Mouse (Mus musculus): ENCODE results near the gene Foxn1. TPM values are rescaled to one million over a fixed set of nuclear protein-coding genes. Genes with fewer than 3 reads are reported as not detected.
A peak's percentile ranks its signal among the peaks of the same experiment; 100 is the strongest.

Gene Foxn1
- total RNA-seq, 1 experiment from 2014 or later = not detected

DNA sequence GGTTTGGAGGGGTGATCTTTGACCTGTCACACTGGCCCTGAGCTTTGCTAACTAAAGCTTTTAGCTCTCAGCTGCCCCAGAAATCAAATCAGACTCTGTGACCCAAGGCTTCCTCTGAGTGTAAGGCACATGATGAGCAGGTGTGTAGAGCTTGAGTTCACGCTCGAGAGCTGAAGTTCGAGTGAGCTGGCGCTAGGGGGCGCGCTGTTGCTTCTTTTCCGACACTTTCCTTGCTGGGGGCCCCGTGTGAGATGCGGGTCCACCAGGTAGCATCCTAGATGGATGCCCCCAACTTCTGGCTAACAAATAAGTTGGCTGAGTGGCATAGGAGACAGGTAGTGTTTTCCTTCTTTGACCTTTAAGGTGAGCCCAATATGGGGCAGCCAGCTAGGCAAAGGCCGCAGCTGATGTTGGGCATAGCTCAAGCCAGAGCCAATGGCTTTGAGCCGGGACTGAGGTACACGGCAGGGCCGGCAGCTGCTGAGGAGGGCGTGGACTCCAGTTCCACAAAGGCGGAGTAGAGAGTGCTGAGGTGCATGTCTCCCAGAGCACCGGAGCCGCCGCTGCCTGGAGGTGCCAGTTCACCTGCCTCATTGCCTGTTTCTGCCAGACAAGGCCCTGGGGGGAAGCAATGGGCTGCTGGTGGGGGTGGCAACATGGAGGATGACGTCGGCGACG, 27.9 kb downstream of the Foxn1 start:
- peak; percentile 63 for DNase-seq

DNA sequence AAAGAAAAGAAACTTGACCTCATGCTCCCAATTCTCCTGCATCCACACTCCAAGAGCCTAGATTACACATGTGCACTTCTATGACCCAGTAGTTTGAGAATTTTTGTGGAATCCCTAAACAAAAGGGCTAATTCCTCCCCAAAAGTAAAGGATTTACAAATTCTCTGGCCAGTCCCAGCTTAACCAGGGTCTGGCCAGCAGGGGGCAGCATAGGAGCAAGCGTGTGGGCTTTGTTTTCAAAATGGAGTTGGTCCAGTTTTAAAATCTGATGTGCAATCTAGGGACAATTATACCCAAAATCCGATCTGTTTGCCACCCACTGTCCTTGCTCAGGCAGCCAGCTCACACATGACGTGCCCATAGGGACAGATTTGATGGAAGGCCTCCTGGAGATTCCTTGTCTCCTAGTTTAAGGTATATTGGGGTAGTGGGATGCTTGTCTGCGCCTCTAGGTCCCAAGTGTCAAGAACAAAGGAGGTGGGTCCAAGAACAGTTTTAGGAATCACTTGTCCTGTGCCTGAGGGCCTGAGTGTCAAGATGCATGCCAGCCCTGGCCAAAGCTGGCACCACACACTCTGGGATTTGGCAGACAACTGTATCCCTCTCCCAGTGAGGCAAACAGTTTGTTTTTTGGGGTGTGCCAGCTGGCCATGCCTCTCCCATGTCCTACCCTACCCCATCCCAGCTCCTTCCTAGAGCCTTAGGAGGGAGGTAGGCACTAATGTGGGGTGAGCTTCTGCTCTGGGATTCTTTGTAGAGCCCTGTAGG, 30.7 kb downstream of the Foxn1 start:
- peak; percentile 88 for DNase-seq

DNA sequence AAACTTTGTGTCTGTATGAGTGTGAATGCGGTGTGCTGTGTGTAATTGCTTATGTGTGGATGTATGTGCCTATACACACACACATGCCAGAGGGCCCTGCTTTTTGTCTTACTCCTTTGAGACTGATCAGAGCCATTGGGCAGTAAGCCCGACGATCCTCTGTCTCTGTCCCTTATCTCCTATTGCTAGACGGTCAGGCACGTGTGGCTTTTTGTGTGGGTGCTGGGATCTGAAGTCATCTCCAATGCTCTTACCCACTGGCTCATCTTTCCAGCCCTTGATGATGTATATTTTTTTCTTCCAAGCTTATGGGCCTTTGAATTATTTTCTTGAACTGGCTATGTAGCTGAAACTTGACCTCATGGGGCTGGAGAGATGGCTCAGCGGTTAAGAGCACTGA, 31.5 kb downstream of the Foxn1 start:
- DNase-seq = peak; percentile 1

DNA sequence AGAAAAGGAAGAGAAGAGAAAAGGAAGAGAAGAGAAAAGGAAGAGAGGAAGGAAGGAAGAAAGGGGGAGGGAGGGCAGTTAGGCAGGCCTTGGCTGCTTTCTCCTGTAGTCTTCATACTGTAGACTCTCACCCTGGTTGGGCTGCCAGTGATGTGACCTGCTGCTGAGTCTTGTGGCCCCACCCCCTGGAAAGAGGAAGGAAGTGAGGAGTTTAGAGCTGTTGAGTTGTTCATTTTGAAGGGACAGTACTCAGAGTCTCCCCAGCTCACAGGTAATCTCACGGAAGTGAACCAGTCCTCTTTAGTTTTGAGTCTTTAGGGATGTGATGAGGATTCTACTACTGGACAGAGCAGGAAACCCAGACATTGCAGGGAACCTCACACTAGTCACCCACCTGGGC, 33.3 kb downstream of the Foxn1 start:
- DNase-seq = peak; percentile 10

DNA sequence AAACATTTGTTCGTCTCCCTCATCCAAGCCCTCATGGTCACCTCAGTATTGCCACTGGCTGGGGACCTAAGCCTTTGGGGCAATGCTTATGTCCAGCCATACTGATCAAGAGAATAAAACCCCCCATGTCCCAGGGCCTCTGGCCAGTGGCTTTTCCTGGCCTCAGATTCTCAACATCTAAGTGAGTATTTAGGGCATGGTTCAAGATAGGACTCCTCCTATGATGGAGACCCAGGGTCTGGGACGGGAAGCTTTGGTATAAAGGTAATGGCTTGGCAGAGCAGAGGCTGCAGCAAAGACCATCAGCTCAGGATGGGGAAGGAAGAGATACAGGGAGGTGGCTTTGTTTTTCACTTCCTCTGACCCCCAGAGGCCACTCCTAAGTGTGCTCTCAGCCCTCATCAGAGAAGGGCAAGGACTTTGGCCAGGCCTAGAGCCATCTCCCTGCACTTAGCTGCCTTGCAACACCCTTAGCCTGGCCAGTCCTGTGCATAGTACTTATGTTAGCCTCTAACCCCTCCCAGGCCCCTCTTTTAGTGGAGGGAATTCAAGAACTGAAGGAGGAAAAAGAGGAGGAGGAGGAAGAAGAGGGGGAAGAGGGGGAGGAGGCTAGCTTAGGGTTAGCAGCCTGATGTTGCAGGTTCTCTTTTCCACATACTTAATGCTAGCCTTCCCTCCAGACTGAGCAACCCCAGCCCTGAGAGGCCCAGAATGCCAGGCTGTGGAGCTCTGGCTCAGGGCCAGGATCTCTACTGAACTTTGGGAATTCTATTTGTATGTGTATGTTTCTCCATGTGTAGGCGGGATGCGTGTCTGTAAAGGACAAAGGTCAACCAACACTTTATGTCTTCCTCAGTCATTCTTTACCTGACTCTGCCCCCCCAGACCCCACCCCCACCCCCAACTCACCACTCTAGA, 36.7 kb downstream of the Foxn1 start:
- no peak for DNase-seq

DNA sequence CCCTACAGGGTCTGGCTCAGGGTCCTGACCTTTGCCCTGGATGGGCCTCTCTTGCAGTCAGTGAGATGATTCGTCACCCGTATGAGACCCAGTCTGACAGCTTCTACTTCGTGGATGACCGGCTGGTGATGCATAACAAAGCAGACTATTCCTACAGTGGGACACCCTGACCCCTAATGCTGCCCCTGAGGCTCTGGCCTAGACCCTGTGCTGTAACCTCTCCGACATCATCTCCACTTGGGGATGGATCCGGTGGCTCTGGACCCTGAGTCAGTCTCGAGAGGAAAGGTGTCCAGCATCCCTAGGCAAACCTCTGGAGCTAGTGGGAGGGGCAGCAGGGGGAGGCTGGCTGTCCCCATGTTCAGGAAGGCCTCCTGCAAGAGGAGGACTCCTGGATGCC, 37.9 kb downstream of the Foxn1 start:
- DNase-seq = no peak

DNA sequence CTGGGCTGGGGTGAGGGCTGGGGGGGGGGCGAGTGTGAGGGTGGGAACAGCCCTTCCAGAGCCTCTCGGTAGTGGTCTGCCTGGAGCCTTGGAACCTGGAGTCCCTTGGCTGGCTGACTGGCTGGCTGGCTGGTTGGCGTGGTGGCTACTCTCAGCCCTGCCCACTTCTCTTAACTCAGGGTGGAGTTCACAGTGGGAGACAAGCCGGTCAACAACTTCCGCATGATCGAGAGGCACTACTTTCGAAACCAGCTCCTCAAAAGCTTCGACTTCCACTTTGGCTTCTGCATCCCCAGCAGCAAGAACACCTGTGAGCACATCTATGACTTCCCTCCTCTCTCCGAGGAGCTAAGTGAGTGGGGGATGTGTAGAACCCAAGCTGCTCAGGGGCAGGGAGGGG, 38.5 kb downstream of the Foxn1 start:
- no peak for DNase-seq

DNA sequence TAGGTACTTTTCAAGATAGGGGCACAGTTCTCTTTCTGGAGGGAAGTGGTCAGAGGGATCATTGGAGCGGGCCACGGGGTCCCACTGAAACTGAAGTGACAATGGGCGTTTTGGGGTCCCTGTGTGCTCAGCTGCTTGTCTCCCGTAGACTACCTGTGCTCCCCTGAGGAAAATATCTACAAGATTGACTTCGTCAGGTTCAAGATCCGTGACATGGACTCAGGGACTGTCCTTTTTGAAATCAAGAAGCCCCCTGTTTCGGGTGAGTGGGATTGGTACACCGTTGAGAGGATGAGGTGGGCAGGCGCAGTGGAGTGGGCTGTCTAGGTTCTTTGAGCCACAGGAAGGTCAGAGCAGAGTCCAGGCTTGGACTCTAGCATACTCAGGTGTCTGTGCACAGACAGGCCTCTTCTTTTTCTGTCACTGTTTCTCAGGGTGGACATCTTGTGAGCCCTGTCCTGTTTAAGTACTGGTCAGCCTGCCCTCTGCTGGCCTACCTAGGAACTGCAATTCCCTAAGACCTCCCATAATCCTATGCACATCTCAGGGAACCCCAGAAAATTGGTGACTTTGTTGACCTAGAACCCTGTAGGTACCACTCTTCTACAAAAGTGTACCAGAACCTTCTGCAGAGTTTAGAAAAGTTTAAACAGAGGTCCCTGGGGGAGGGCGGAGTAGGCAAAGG, 39.1 kb downstream of the Foxn1 start:
- peak; percentile 84 for DNase-seq

DNA sequence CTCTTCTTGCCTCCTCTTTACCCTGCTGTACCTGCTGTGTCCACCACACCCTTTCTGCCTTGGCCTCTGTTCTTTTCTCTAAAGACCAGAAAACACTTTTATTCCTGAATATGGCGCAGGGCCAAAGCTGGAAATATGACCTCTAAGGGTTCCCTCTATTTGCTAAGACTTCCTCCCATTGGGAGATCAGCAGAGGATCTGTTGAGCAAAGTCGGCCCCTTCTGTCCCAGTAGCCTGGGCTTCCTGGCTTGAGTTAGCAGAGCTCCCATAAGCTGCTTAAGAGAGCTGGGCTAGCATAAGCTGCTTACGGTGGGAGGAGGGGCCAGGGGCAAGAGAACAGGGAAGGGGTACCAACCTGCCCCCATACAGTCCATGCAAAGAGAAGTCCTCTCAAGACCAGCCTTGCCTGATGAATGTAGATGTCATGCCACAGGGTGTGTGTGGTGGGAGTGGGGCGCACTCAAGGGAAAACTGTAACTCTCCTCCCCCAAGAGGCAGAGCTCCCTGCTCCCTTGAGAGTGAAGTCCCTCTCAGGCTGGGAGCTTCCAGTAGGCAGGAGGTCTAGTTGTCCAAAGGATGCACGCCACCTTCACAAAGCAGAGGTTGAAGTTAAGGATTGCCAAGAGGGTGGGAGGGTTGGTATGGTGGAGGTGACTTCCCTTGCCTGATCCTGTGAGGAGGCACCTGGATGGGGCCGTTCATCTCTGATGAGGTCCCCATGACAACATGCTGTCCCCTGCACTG, 39.9 kb downstream of the Foxn1 start:
- peak; percentile 57 for DNase-seq

DNA sequence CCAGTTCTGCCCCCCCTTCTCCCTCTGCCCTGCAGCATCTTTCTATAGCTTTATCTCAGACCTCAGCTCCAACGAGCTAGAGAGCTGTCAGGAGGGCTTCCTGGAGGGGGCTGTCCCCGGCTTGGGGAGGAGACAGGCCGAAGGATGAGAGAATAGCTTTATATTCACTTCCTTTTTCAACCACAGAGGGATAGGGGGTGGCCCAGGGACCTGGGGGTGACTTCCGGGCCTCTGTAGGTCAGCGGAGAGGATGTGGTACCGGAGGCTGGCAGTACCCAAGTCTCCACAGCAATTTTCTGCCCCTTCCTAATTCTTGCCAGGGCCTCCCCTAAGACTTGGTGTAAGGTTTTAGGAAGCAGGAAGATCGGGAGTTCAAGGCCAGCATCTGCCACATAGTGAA, 40.6 kb downstream of the Foxn1 start:
- DNase-seq = peak; percentile 30

DNA sequence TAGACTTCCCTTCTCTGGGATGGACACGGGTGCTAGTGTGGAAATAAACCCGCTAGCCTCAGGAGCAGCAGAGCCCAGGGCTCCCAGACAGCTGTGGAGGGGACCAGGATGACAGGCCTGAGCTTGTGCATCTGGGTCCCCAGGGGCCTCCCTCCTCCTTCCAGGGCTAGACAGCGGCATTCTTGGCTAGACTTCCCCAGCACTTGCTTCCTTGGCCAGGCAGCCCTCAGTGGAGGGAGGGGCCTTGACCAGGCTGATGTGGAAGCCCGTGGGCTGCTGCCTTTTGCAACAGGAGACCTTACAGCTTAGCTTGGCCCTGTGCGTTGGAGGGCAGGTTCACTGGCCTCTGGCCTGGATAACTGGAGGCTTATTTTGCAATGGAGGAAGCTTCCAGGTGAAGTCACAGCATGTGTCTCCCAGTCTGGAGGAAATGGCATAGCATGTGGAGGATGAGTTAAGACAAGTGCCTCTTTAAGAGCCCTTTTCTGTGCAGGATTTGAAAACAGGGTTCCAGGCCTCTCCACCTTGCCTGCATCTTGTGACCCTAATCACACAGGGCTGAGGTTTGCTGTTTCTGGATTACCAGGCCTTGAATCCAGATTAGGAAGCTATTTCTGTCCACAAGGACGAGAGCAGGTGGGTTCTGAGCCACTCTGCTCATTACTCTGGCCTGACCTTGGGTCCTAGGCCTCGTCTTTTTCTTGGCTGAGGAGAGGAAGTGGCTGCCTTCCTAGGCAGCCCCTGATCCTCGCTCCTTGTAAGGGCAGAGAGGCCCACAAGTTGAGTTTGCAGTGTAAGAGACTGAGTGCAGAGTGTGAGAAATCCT, 41.3 kb downstream of the Foxn1 start:
- DNase-seq = peak; percentile 79

DNA sequence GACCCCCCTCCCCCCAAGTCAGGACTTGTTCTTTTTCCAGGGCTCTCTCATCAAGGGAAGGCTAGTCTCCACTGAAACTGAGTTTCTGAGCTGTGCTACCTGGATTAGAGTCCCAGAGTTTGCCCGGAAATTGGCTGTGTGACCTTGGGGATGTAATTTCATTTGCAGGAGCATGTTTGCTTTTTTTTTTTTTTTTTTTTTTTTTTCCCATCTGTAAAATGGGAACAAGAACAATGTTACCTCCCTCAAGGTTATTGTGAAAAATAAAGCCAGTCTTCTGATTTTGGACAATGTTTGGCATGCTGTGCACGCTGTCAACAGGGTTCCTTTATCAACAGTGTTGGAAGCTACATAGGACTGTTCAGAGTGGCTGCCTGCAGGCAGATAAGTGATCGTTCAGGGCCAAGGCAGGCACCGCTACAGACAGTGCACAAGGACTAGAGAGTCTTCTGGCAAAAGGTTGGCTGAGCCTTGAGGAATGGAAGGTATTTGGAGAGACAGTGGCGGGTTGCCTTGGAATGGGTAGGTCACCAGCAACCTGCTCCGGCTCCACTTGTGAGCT, 41.9 kb downstream of the Foxn1 start:
- DNase-seq = no peak

DNA sequence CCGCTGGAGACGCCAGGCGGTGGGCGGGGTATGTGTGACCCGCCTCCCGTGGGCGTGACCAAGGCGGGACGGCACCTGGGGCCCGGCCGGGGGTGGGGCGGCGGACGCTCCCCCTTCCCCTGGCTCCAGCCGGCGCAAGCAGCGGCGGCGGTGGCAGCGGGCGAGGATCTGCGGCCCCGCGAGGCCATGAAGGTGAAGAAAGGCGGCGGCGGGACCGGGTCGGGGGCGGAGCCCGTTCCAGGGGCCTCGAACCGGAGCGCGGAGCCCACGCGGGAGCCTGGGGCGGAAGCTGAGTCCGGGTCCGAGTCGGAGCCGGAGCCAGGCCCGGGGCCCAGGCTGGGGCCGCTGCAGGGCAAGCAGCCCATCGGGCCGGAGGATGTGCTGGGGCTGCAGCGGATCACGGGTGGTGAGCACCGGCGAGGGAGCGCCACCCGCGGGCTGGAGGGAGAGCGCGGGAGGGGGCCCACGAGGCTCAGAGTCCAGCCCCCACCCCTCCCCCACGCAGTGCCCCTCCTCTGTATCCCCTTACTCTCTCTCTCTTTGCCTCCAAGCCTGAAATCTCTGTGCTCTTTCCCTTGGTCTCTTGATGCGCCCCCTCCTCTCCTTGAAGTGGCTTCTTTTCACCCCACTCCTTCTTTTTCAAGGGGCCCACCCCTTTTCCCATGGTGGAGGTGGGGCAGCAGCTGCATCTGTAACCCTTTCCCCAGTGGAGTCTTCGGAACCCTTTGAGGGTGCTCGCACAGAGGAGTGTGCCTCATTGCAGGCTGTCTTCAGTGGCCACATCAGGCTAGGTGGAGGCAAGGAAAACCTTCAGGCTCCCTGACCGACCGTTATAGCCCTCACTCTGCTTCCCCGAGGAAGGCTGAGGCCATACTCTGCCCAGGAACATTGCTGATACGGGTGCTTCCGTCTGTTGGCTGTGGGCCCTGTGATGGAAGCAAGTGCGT, 42.7 kb downstream of the Foxn1 start, which contains the start of gene Unc119:
Gene Unc119 (plus strand): TSS at position 102 of the 947 bp plus-strand sequence.
- DNase-seq = peak; percentile 90

DNA sequence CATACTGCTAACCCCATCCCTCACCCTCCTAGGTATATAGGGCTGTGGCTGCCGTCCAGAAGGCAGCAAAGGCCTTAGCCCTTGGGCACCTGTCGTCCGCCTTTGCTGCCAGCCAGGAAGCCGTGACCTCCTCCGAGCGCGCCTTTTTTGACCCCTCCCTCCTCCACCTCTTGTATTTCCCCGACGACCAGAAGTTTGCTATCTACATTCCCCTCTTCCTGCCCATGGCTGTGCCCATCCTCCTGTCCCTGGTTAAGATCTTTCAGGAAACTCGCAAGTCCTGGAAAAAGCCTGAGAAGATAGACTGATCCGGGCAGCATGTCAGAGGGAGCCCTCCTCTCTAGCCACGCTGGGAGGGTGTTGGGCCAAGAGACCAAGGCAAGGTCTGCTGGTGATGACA, 44.7 kb downstream of the Foxn1 start:
- DNase-seq = no peak

DNA sequence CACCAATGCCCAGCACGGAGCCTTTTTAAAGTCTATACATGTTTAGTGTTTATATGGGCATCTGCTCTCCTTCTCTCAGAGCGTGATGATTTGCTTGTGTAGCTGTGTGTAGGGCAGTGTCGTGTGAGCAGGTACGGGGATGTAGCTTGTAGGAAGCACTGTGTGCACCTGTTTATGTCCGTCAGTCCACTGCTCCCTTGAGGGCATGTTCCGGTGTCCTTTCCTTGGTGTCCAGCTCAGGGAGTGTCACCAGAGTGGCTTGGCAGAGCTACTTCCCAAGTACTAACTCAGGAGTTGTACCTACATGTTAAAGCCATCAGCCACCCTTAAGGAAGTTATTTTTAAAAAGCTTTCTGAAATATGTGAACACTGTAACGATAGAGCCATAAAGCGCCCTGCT, 49.3 kb downstream of the Foxn1 start:
- no peak for DNase-seq

DNA sequence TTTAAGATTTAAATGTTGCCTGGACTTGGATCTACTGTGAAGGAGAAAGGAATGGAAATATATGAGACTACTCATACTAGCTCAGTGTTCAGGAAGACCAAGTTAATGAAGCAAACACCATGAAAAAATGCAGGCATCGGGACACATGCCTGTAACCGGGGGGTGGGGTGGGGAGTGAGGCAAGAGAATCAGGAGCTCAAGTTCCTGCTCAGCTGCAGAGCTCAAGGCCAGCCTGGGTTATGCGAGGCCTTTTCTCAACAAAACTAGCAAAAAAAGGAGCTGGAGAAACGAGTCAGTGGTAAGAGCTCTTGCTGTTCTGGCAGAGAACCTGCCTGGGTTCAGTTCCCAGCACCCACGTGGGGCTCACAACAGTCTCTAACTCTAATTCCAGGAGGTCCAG, 52.4 kb downstream of the Foxn1 start:
- peak; percentile 60 for DNase-seq

DNA sequence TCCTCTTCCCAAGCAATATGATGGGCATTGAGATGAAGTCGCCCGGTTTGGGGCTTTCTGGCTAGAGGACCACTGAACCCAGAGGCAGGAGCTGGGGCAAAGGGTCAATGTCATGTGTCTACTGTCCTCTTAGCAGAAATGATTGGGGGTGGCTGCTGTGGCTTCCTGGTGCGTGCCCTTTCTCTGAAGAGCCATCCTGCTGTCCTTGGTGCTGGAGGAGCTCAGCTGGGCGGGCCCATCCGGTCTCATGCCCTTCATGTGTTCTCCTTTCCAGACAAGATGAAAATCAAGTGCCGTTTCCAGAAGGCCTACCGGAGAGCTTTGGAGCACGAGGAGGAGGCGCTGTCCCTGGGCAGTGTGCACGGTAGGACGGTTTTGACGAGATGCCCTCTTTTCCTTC, 53.7 kb downstream of the Foxn1 start:
- no peak for DNase-seq

DNA sequence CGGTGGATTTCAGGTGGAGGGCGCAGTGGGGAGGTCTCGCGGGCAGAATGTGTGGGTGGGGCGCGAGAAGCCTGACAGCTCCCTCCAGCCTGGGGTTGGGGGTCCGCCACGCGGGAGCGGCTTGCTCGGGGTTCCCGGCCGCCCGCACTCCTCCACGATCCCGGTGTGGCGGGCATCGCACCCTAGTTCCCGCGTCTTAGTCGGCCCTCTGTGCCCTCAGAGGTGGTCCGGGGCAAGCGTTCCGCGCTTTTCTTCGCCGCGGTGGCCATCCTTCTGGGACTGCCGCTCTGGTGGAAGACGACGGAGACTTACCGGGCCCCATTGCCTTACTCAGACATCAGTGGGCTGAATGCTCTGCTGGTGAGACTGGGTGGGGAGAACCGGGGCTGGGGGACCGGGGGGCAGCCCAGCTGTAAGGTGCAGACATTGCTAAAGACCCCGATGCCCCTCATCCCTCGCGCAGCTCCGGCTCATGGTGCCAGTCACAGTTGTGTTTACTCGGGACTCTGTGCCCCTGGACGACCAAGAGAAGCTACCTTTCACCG, 57.8 kb downstream of the Foxn1 start:
- DNase-seq = no peak
